Mouse (Mus musculus): Measurements from ENCODE around the gene Chm.

DNA sequence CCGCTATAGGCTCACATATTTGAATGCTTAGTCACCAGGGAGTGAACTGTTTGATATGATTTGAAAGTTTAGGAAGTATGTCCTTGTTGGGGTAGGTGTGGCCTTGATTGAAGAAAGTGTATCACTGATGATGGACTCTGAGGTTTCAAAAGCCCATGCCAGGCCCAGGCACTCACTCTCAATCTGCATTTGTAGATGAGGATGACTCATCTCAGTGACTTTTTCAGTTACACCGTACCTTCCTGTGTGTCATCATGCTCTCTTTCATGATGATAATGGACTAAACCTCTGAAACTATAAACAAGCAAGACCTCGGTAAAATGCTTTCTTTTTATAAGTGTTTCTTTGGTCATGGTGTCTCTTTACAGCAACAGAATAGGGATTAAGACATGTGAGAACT is 183.1 kb downstream of the Chm start:
- TF ChIP-seq MAFK (IDR thresholded peaks at IDR 0.05; ENCODE audit: insufficient read depth, low read depth, low read length), result no peak
- TF ChIP-seq HCFC1 (IDR thresholded peaks at IDR 0.05; ENCODE audit: borderline replicate concordance, insufficient read depth, low read length), result no peak
- TF ChIP-seq ZC3H11A (IDR thresholded peaks at IDR 0.05; ENCODE audit: borderline replicate concordance, low read depth, low read length), result no peak
